Mouse (Mus musculus): Measurements from ENCODE around the gene Cd300lf. TPM values are rescaled to one million over a fixed set of nuclear protein-coding genes. Genes with fewer than 3 reads are reported as not detected.

Gene Cd300lf
- polyA plus RNA-seq, 1 experiment from 2014 or later: 0.15 TPM

- Histone ChIP-seq H3K4me3 (no peak overlapping the region), H3K27me3 (peaks cover 51% of the 10 kb centered on the region), H3K36me3 (no peaks in the 10 kb centered on the region), H3K4me2 (replicated peaks) (no peak overlapping the region), H3K27ac (replicated peaks) (no peak overlapping the region), H3K4me1 (peaks cover 37% of the 10 kb centered on the region), H3K9ac (replicated peaks) (no peak overlapping the region), H3K9me3 (no peaks in the 10 kb centered on the region)
- 87% methylated on average over 8 of the region's 8 CpGs for WGBS
- ATAC-seq (ENCODE audit: low FRiP score, low read depth): no peak
Observed at GRCm38 (mm10) chr11:115167631-115168249, 33.9 kb upstream of the Cd300lf start.

GRCm38 (mm10) chr11:115166776-115167175, 33.0 kb upstream of the Cd300lf start:
- Histone ChIP-seq H3K27me3 (peaks cover 51% of the 10 kb centered on the region), H3K4me2 (replicated peaks) (no peak overlapping the region), H3K36me3 (no peaks in the 10 kb centered on the region), H3K4me1 (peaks cover 34% of the 10 kb centered on the region), H3K9me3 (no peaks in the 10 kb centered on the region), H3K9ac (replicated peaks) (no peak overlapping the region), H3K4me3 (no peak overlapping the region), H3K27ac (replicated peaks) (no peak overlapping the region)
- ATAC-seq (ENCODE audit: low FRiP score, low read depth): no peak
- WGBS: 90% methylated on average over 3 of the region's 3 CpGs

- peaks cover 32% of the 10 kb centered on the region for H3K4me1 ChIP-seq
- H3K36me3 ChIP-seq: no peaks in the 10 kb centered on the region
- under 1% methylated on average over 9 of the region's 9 CpGs for WGBS
- H3K9ac ChIP-seq (replicated peaks): peak overlapping the region; percentile 56; the same call in 1 of the 2 replicates
- peak overlapping the region; percentile 91 for H3K4me2 ChIP-seq (replicated peaks)
- no peak for ATAC-seq (ENCODE audit: low FRiP score, low read depth)
- H3K9me3 ChIP-seq: no peaks in the 10 kb centered on the region
- H3K4me3 ChIP-seq: peak overlapping the region; percentile 61
- peaks cover 62% of the 10 kb centered on the region for H3K27me3 ChIP-seq
- H3K27ac ChIP-seq (replicated peaks): no peak overlapping the region
Observed at GRCm38 (mm10) chr11:115164976-115165374, 31.2 kb upstream of the Cd300lf start.

- Histone ChIP-seq H3K4me1 (peaks cover 32% of the 10 kb centered on the region), H3K9ac (replicated peaks) (peak overlapping the region; percentile 56), H3K4me2 (replicated peaks) (peak overlapping the region; percentile 91), H3K9me3 (no peaks in the 10 kb centered on the region), H3K4me3 (peak overlapping the region; percentile 61), H3K36me3 (no peaks in the 10 kb centered on the region), H3K27ac (replicated peaks) (no peak overlapping the region), H3K27me3 (peaks cover 65% of the 10 kb centered on the region)
- ATAC-seq (ENCODE audit: low FRiP score, low read depth): no peak
- WGBS: 0% methylated on average over 14 of the region's 14 CpGs
Observed at GRCm38 (mm10) chr11:115164341-115164975, 30.7 kb upstream of the Cd300lf start.

- H3K4me1 ChIP-seq: peaks cover 32% of the 10 kb centered on the region
- WGBS: 0% methylated on average over 47 of the region's 47 CpGs
- peak; percentile 39 for ATAC-seq (ENCODE audit: low FRiP score, low read depth)
- H3K4me3 ChIP-seq: peak overlapping the region; percentile 61
- H3K36me3 ChIP-seq: no peaks in the 10 kb centered on the region
- H3K9ac ChIP-seq (replicated peaks): peak overlapping the region; percentile 56
- no peak overlapping the region for H3K27ac ChIP-seq (replicated peaks)
- H3K9me3 ChIP-seq: 0 out of 2 replicates have a peak, but pooled peaks cover 2% of the 10 kb centered on the region
- H3K27me3 ChIP-seq: peaks cover 67% of the 10 kb centered on the region
- peak overlapping the region; percentile 91 for H3K4me2 ChIP-seq (replicated peaks)
Observed at GRCm38 (mm10) chr11:115163568-115164150, 29.9 kb upstream of the Cd300lf start.

GRCm38 (mm10) chr11:115162832-115163480, 29.2 kb upstream of the Cd300lf start, which contains the start of gene Slc9a3r1:
Gene Slc9a3r1, plus strand, starts transcription at chr11:115163341.
- under 1% methylated on average over 47 of the region's 47 CpGs for WGBS
- Histone ChIP-seq H3K27me3 (peaks cover 74% of the 10 kb centered on the region), H3K9me3 (0 out of 2 replicates have a peak, but pooled peaks cover 2% of the 10 kb centered on the region), H3K27ac (replicated peaks) (no peak within 1 kb of the TSS), H3K4me3 (peak within 1 kb of the TSS; percentile 61), H3K9ac (replicated peaks) (peak within 1 kb of the TSS; percentile 56), H3K4me2 (replicated peaks) (peak within 1 kb of the TSS; percentile 91), H3K36me3 (no peaks in the 10 kb centered on the region), H3K4me1 (peaks cover 39% of the 10 kb centered on the region)
- peak; percentile 94 for ATAC-seq (ENCODE audit: low FRiP score, low read depth)

GRCm38 (mm10) chr11:115162205-115162601, 28.4 kb upstream of the Cd300lf start:
- WGBS: 21% methylated on average over 9 of the region's 9 CpGs

GRCm38 (mm10) chr11:115161578-115162204, 27.9 kb upstream of the Cd300lf start:
- Histone ChIP-seq H3K4me3 (no peak overlapping the region), H3K4me1 (peaks cover 41% of the 10 kb centered on the region), H3K9me3 (0 out of 2 replicates have a peak, but pooled peaks cover 2% of the 10 kb centered on the region), H3K9ac (replicated peaks) (no peak overlapping the region), H3K27me3 (peaks cover 84% of the 10 kb centered on the region), H3K27ac (replicated peaks) (no peak overlapping the region), H3K36me3 (no peaks in the 10 kb centered on the region), H3K4me2 (replicated peaks) (no peak overlapping the region)
- ATAC-seq (ENCODE audit: low FRiP score, low read depth): no peak
- WGBS: 65% methylated on average over 9 of the region's 9 CpGs

More at GRCm38 (mm10) chr11:115162205-115162601, 28.4 kb upstream of the Cd300lf start:
- ATAC-seq (ENCODE audit: low FRiP score, low read depth): no peak
- no peaks in the 10 kb centered on the region for H3K36me3 ChIP-seq
- H3K4me3 ChIP-seq: peak overlapping the region; percentile 61
- H3K9me3 ChIP-seq: 0 out of 2 replicates have a peak, but pooled peaks cover 2% of the 10 kb centered on the region
- H3K27ac ChIP-seq (replicated peaks): no peak overlapping the region
- H3K4me2 ChIP-seq (replicated peaks): peak overlapping the region; percentile 91
- 0 out of 2 replicates have a peak overlapping the region, but pooled peaks have one; percentile 3 for H3K9ac ChIP-seq (replicated peaks)
- peaks cover 79% of the 10 kb centered on the region for H3K27me3 ChIP-seq
- peaks cover 41% of the 10 kb centered on the region for H3K4me1 ChIP-seq

GRCm38 (mm10) chr11:115160883-115161577, 27.2 kb upstream of the Cd300lf start:
- Histone ChIP-seq H3K9me3 (0 out of 2 replicates have a peak, but pooled peaks cover 2% of the 10 kb centered on the region), H3K27ac (replicated peaks) (no peak overlapping the region), H3K4me2 (replicated peaks) (no peak overlapping the region), H3K4me1 (peaks cover 41% of the 10 kb centered on the region), H3K27me3 (peaks cover 88% of the 10 kb centered on the region), H3K4me3 (no peak overlapping the region), H3K36me3 (no peaks in the 10 kb centered on the region), H3K9ac (replicated peaks) (no peak overlapping the region)
- WGBS: 31% methylated on average over 10 of the region's 10 CpGs
- no peak for ATAC-seq (ENCODE audit: low FRiP score, low read depth)

- 50% methylated on average over 11 of the region's 11 CpGs for WGBS
- Histone ChIP-seq H3K27ac (replicated peaks) (no peak overlapping the region), H3K4me3 (no peak overlapping the region), H3K9ac (replicated peaks) (no peak overlapping the region), H3K27me3 (peaks cover 87% of the 10 kb centered on the region), H3K36me3 (no peaks in the 10 kb centered on the region), H3K4me2 (replicated peaks) (no peak overlapping the region), H3K4me1 (peaks cover 36% of the 10 kb centered on the region), H3K9me3 (0 out of 2 replicates have a peak, but pooled peaks cover 2% of the 10 kb centered on the region)
- no peak for ATAC-seq (ENCODE audit: low FRiP score, low read depth)
Observed at GRCm38 (mm10) chr11:115160016-115160797, 26.4 kb upstream of the Cd300lf start.

Data from midbrain, embryonic 12.5 days (tissue).